17 mouse cellular contexts compared by ENCODE assay signal in genomic region chr11:53475620-53476019, GRCm38 (mm10). TPM values are rescaled to one million over a fixed set of nuclear protein-coding genes. Genes with fewer than 3 reads are reported as not detected.
A peak's percentile ranks its signal among the peaks of the same experiment; 100 is the strongest.
DNase-seq lines count a peak whose midpoint lies in the region; ATAC-seq lines count a peak whose summit lies in the region.
"Had no signal": no experiment of that assay in that cellular context is flagged by ENCODE, and none has a peak within 500 bp of the region (broad histone marks: within the 10 kb centered on the region; RNA-seq: fewer than 3 reads in every experiment).

No protein-coding gene starts in this region.

- H3K4me1 ChIP-seq in embryonic facial prominence, embryonic 13.5 days = peaks cover 32% of the 10 kb centered on the region
- H3K4me1 ChIP-seq in hindbrain, embryonic 13.5 days (replicated peaks) = peaks cover 41% of the 10 kb centered on the region
- H3K4me1 ChIP-seq in midbrain, embryonic 15.5 days = peaks cover 37% of the 10 kb centered on the region

- no peak overlapping the region for H3K27ac ChIP-seq in embryonic facial prominence, embryonic 13.5 days
- peak overlapping the region; percentile 71 for H3K27ac ChIP-seq in hindbrain, embryonic 13.5 days
- H3K27ac ChIP-seq in midbrain, embryonic 15.5 days = peak overlapping the region; percentile 78
- H3K27ac ChIP-seq: heart, embryonic 15.5 days; limb, embryonic 12.5 days; liver, embryonic 15.5 days had no signal

- no peak overlapping the region for H3K4me3 ChIP-seq in embryonic facial prominence, embryonic 13.5 days
- H3K4me3 ChIP-seq in hindbrain, embryonic 13.5 days = peak overlapping the region; percentile 8
- peak overlapping the region; percentile 25 for H3K4me3 ChIP-seq in midbrain, embryonic 15.5 days
- H3K4me3 ChIP-seq: heart, embryonic 15.5 days; limb, embryonic 12.5 days; liver, embryonic 15.5 days had no signal

- no peaks in the 10 kb centered on the region; the same call in 1 of the 2 replicates for H3K9me3 ChIP-seq in embryonic facial prominence, embryonic 13.5 days
- H3K9me3 ChIP-seq in hindbrain, embryonic 13.5 days = no peaks in the 10 kb centered on the region
- H3K9me3 ChIP-seq in midbrain, embryonic 15.5 days = no peaks in the 10 kb centered on the region
- H3K9me3 ChIP-seq: heart, embryonic 15.5 days; limb, embryonic 12.5 days; liver, embryonic 15.5 days had no signal

- WGBS in embryonic facial prominence, embryonic 13.5 days = 20% methylated on average over 8 of the region's 8 CpGs
- 13% methylated on average over 8 of the region's 8 CpGs for WGBS in hindbrain, embryonic 13.5 days
- WGBS in midbrain, embryonic 15.5 days = 7% methylated on average over 8 of the region's 8 CpGs

- peak overlapping the region; percentile 39 for H3K4me2 ChIP-seq in embryonic facial prominence, embryonic 13.5 days
- peak overlapping the region; percentile 30 for H3K4me2 ChIP-seq in hindbrain, embryonic 13.5 days
- peak overlapping the region; percentile 42 for H3K4me2 ChIP-seq in midbrain, embryonic 15.5 days
- H3K4me2 ChIP-seq: heart, embryonic 15.5 days; limb, embryonic 12.5 days; liver, embryonic 15.5 days had no signal

- no peak overlapping the region for H3K9ac ChIP-seq in embryonic facial prominence, embryonic 13.5 days
- H3K9ac ChIP-seq in hindbrain, embryonic 13.5 days = peak overlapping the region; percentile 56
- no peak overlapping the region; the same call in 1 of the 2 replicates for H3K9ac ChIP-seq in midbrain, embryonic 15.5 days
- H3K9ac ChIP-seq: heart, embryonic 15.5 days; limb, embryonic 12.5 days; liver, embryonic 15.5 days had no signal

- peaks cover 87% of the 10 kb centered on the region for H3K27me3 ChIP-seq in embryonic facial prominence, embryonic 13.5 days
- H3K27me3 ChIP-seq in hindbrain, embryonic 13.5 days = peaks cover 76% of the 10 kb centered on the region
- H3K27me3 ChIP-seq in midbrain, embryonic 15.5 days (replicated peaks) = peaks cover 35% of the 10 kb centered on the region

- H3K36me3 ChIP-seq in embryonic facial prominence, embryonic 13.5 days = no peaks in the 10 kb centered on the region
- H3K36me3 ChIP-seq in hindbrain, embryonic 13.5 days = no peaks in the 10 kb centered on the region
- no peaks in the 10 kb centered on the region for H3K36me3 ChIP-seq in midbrain, embryonic 15.5 days (replicated peaks)
- H3K36me3 ChIP-seq: heart, embryonic 15.5 days; limb, embryonic 12.5 days had no signal

- DNase-seq in brain, adult 2 months (ENCODE audit: low read depth, low spot score) = peak; percentile 54
- no peak for DNase-seq in cerebellum, postnatal 10 days
- no peak for DNase-seq in cerebellum, adult 18-20 months
- DNase-seq: cerebellum, adult 9-10 months; kidney, postnatal 25 days; lung, postnatal 36 days had no signal

- ATAC-seq in embryonic facial prominence, embryonic 13.5 days (ENCODE audit: insufficient number of reproducible peaks, insufficient read depth, low FRiP score, low TSS enrichment, low read depth) = no peak
- ATAC-seq in hindbrain, embryonic 13.5 days (ENCODE audit: low FRiP score) = no peak
- no peak for ATAC-seq in midbrain, embryonic 15.5 days (replicated peaks)
- no peak for ATAC-seq in inflammation-experienced regulatory T-cells, adult 6 months
- ATAC-seq: activated CD4-positive, CD25-positive, alpha-beta regulatory T cell, adult 4 months; CD4-positive, CD25-positive, alpha-beta regulatory T cell, adult 4 months had no signal

RNA-seq across cellular contexts. Expression of gene Gm9945, which starts 4.3 kb away (rescaled TPM):
- polyA plus RNA-seq in embryonic facial prominence, embryonic 13.5 days (2015; fragmentation: Nextera tagmentation; extraction: Ambion mirVana) = not detected in 2 replicates
- polyA plus RNA-seq in hindbrain, embryonic 13.5 days (2015; fragmentation: Nextera tagmentation; extraction: Ambion mirVana) = 0.28 TPM in 1 of 2 replicates, not detected in the other
- polyA plus RNA-seq in midbrain, embryonic 15.5 days (2015; fragmentation: Nextera tagmentation; extraction: Ambion mirVana) = 0.39 TPM in 1 of 2 replicates, not detected in the other
- not detected for polyA plus RNA-seq in inflammation-experienced regulatory T-cells, adult 6 months (2017; shearing (Covaris generic))
- polyA plus RNA-seq: activated CD4-positive, CD25-positive, alpha-beta regulatory T cell, adult 4 months; CD4-positive, CD25-positive, alpha-beta regulatory T cell, adult 4 months; embryonic facial prominence, embryonic 11.5 days; gonadal fat pad, adult 2 months; heart, embryonic 15.5 days; limb, embryonic 12.5 days had no signal

RNA-seq across cellular contexts. Expression of gene Sowaha, which starts 4.5 kb away (rescaled TPM):
- 0.21 and 1.2 TPM in 2 replicates for polyA plus RNA-seq in embryonic facial prominence, embryonic 13.5 days (2015; fragmentation: Nextera tagmentation; extraction: Ambion mirVana)
- polyA plus RNA-seq in hindbrain, embryonic 13.5 days (2015; fragmentation: Nextera tagmentation; extraction: Ambion mirVana) = 0.55 and 0.71 TPM in 2 replicates
- 0.99 and 1.1 TPM in 2 replicates for polyA plus RNA-seq in midbrain, embryonic 15.5 days (2015; fragmentation: Nextera tagmentation; extraction: Ambion mirVana)
- not detected for polyA plus RNA-seq in inflammation-experienced regulatory T-cells, adult 6 months (2017; shearing (Covaris generic))
- polyA plus RNA-seq: activated CD4-positive, CD25-positive, alpha-beta regulatory T cell, adult 4 months; CD4-positive, CD25-positive, alpha-beta regulatory T cell, adult 4 months had no signal

RNA-seq across cellular contexts. Expression of gene Gm9837, which starts 5.3 kb away (rescaled TPM):
- not detected in 2 replicates for polyA plus RNA-seq in embryonic facial prominence, embryonic 13.5 days (2015; fragmentation: Nextera tagmentation; extraction: Ambion mirVana)
- not detected in 2 replicates for polyA plus RNA-seq in hindbrain, embryonic 13.5 days (2015; fragmentation: Nextera tagmentation; extraction: Ambion mirVana)
- not detected in 2 replicates for polyA plus RNA-seq in midbrain, embryonic 15.5 days (2015; fragmentation: Nextera tagmentation; extraction: Ambion mirVana)
- polyA plus RNA-seq in inflammation-experienced regulatory T-cells, adult 6 months (2017; shearing (Covaris generic)) = not detected
- polyA plus RNA-seq: activated CD4-positive, CD25-positive, alpha-beta regulatory T cell, adult 4 months; CD4-positive, CD25-positive, alpha-beta regulatory T cell, adult 4 months; embryonic facial prominence, embryonic 11.5 days; gonadal fat pad, adult 2 months; heart, embryonic 15.5 days; limb, embryonic 12.5 days; liver, embryonic 15.5 days had no signal

RNA-seq across cellular contexts. Expression of gene Shroom1, which starts 18.6 kb away (rescaled TPM):
- polyA plus RNA-seq in embryonic facial prominence, embryonic 13.5 days (2015; fragmentation: Nextera tagmentation; extraction: Ambion mirVana) = 5.7 and 5.9 TPM in 2 replicates
- polyA plus RNA-seq in hindbrain, embryonic 13.5 days (2015; fragmentation: Nextera tagmentation; extraction: Ambion mirVana) = 2.5 and 2.6 TPM in 2 replicates
- polyA plus RNA-seq in midbrain, embryonic 15.5 days (2015; fragmentation: Nextera tagmentation; extraction: Ambion mirVana) = 3.5 and 3.7 TPM in 2 replicates
- under 1 TPM in 1 of 3 experiments, not detected in 2; 0.10 TPM for polyA plus RNA-seq in inflammation-experienced regulatory T-cells, adult 6 months (2017; shearing (Covaris generic))
- polyA plus RNA-seq: CD4-positive, CD25-positive, alpha-beta regulatory T cell, adult 4 months had no signal

RNA-seq across cellular contexts. Expression of gene Gm10447, which starts 18.7 kb away (rescaled TPM):
- polyA plus RNA-seq in embryonic facial prominence, embryonic 13.5 days (2015; fragmentation: Nextera tagmentation; extraction: Ambion mirVana) = 0.22 and 0.25 TPM in 2 replicates
- 0.06 and 0.16 TPM in 2 replicates for polyA plus RNA-seq in hindbrain, embryonic 13.5 days (2015; fragmentation: Nextera tagmentation; extraction: Ambion mirVana)
- polyA plus RNA-seq in midbrain, embryonic 15.5 days (2015; fragmentation: Nextera tagmentation; extraction: Ambion mirVana) = 0.09 TPM in 1 of 2 replicates, not detected in the other
- polyA plus RNA-seq in inflammation-experienced regulatory T-cells, adult 6 months (2017; shearing (Covaris generic)) = not detected
- polyA plus RNA-seq: CD4-positive, CD25-positive, alpha-beta regulatory T cell, adult 4 months; embryonic facial prominence, embryonic 11.5 days; heart, embryonic 15.5 days had no signal
